Mouse (Mus musculus) G1E (cell line): Measurements from ENCODE around the gene Slc12a6. TPM values are rescaled to one million over a fixed set of nuclear protein-coding genes. Genes with fewer than 3 reads are reported as not detected.

Experiments
- ATAC-seq: 2 replicates; pipeline ENCODE4 v1.8.0; 2016; ENCODE audit warnings: mild to moderate bottlenecking; ENCODE audit not compliant: insufficient number of reproducible peaks, poor library complexity, low FRiP score, severe bottlenecking; ENCODE audit errors: extremely low read depth
- DNase-seq: peaks from one replicate; pipeline ENCODE4 v3.0.0; 2012; ENCODE audit warnings: low spot score
- H3K27me3 ChIP-seq: 2 replicates; pipeline ENCODE4 v1.6.1; 2012; ENCODE audit warnings: mild to moderate bottlenecking, low read length, inconsistent platforms; ENCODE audit not compliant: insufficient read depth
- H3K36me3 ChIP-seq: replicated peaks from 2 replicates; pipeline ENCODE3; 2012; ENCODE audit warnings: mild to moderate bottlenecking, inconsistent platforms
- H3K4me1 ChIP-seq: 2 replicates; pipeline ENCODE4 v1.6.1; 2012; ENCODE audit warnings: low read depth, low read length, inconsistent platforms, mixed read lengths; ENCODE audit not compliant: insufficient read depth
- H3K4me3 ChIP-seq: 2 replicates; pipeline ENCODE4 v1.5.1; 2012; ENCODE audit warnings: low read depth, mild to moderate bottlenecking, inconsistent platforms, low read length, moderate library complexity, mixed read lengths
- H3K9me3 ChIP-seq: replicated peaks from 2 replicates; pipeline ENCODE4 v1.6.1; 2012; ENCODE audit warnings: inconsistent platforms
- CTCF ChIP-seq: IDR thresholded peaks from 2 replicates; pipeline ENCODE4 v1.5.1; 2012; ENCODE audit warnings: low read depth, low read length, inconsistent platforms, mixed read lengths
- GATA1 ChIP-seq: IDR thresholded peaks from 2 replicates; pipeline ENCODE4 v1.6.1; 2012; ENCODE audit warnings: borderline replicate concordance, low read length, inconsistent platforms, mixed read lengths
- GATA2 ChIP-seq: IDR thresholded peaks from 2 replicates; pipeline ENCODE4 v1.6.1; 2012; ENCODE audit warnings: low read depth, low read length, inconsistent platforms, borderline replicate concordance
- POLR2AphosphoS5 ChIP-seq: IDR thresholded peaks from 2 replicates; pipeline ENCODE4 v1.6.1; 2012; ENCODE audit warnings: low read depth, low read length, inconsistent platforms; ENCODE audit not compliant: insufficient replicate concordance
- TAL1 ChIP-seq: conservative IDR thresholded peaks from 2 replicates; pipeline ENCODE4 v1.6.1; 2012; ENCODE audit warnings: low read depth, low read length, inconsistent platforms, mixed read lengths
- polyA plus RNA-seq: library from polyadenylated mRNA; stranded (reverse); fragments of >175 nt; gene quantifications from 2 replicates; pipeline ENCODE4 v1.2.3, GENCODE M21; 2012
- total RNA-seq, 2 experiments: library from RNA; stranded (forward) in 1 of 2; stranded (reverse) in 1 of 2; fragments of 200-1000 nt in 1 of 2; fragments of >200 nt in 1 of 2; fragmentation: Nextera tagmentation in 1 of 2; gene quantifications; 2 replicates each; pipeline ENCODE4 v1.2.3; 2014 to 2017

Slc12a6 gene
- total and polyA plus RNA-seq, 3 experiments, result 4.2 to 55.9 (median 50.5) TPM

DNA sequence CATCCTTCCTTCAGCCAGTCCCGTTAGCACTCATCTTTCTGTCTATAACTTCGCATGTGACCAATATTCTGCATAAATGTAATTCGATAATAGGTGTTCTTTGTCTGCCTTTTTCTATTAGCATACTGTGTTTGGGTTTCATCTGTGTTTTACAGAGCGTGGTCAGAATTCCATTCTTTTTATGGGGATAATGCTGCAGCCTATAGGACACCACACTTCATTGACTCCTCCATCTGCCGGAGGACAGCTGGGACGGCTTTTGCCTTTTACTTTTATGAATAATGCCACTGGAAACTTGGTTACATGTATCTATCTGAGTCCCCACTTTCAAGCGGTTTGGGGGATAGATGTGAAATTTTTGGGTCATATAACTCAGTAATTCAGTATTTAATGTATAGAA is 50.0 kb downstream of the Slc12a6 start:
- no peak for TF ChIP-seq CTCF
- no peak for TF ChIP-seq POLR2AphosphoS5
- TF ChIP-seq TAL1, result no peak
- TF ChIP-seq GATA1, result no peak
- no peak for TF ChIP-seq GATA2

DNA sequence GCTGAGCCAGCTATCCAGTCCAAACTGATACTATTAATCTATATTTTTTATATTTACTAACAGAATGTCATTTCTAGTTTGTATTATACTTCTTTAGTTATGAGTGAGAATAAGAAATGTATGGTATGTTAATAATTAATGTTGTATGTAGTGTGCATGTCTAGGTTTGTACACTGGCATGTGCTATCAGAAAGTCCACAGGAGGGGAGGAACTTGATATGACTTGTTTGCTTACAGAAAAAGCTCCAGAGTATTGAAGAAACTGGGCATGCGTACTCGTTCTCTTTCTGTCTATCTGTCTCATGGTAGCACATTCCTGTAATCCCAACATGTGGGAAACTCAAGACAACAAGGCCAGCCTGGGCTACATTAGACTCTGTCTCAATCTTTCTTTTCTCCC is 52.6 kb downstream of the Slc12a6 start:
- ATAC-seq, result no peak

More for the DNA sequence above, 50.0 kb downstream of the Slc12a6 start:
- Histone ChIP-seq H3K27me3 (no peaks in the 10 kb centered on the region), H3K4me1 (no peaks in the 10 kb centered on the region), H3K36me3 (peaks cover 2% of the 10 kb centered on the region), H3K4me3 (no peak overlapping the region), H3K9me3 (no peaks in the 10 kb centered on the region)
- ATAC-seq, result no peak
- no peak for DNase-seq

GRCm38 (mm10) chr2:112318905-112319304 is 53.3 kb downstream of the Slc12a6 start:
- no peaks in the 10 kb centered on the region for H3K9me3 ChIP-seq
- no peak for DNase-seq
- no peak for TF ChIP-seq POLR2AphosphoS5
- TF ChIP-seq CTCF, result no peak
- no peak for TF ChIP-seq GATA1
- no peak for TF ChIP-seq TAL1
- no peak for TF ChIP-seq GATA2
- H3K27me3 ChIP-seq, result no peaks in the 10 kb centered on the region
- no peak for ATAC-seq
- H3K4me1 ChIP-seq, result no peaks in the 10 kb centered on the region
- peaks cover 2% of the 10 kb centered on the region for H3K36me3 ChIP-seq
- no peak overlapping the region for H3K4me3 ChIP-seq

More for the DNA sequence above, 52.6 kb downstream of the Slc12a6 start:
- H3K4me1 ChIP-seq, result no peaks in the 10 kb centered on the region
- no peaks in the 10 kb centered on the region for H3K27me3 ChIP-seq
- H3K36me3 ChIP-seq, result peaks cover 2% of the 10 kb centered on the region
- no peak overlapping the region for H3K4me3 ChIP-seq
- no peak for DNase-seq
- H3K9me3 ChIP-seq, result no peaks in the 10 kb centered on the region
- TF ChIP-seq GATA1 (no peak), POLR2AphosphoS5 (no peak), GATA2 (no peak), CTCF (no peak), TAL1 (no peak)

DNA sequence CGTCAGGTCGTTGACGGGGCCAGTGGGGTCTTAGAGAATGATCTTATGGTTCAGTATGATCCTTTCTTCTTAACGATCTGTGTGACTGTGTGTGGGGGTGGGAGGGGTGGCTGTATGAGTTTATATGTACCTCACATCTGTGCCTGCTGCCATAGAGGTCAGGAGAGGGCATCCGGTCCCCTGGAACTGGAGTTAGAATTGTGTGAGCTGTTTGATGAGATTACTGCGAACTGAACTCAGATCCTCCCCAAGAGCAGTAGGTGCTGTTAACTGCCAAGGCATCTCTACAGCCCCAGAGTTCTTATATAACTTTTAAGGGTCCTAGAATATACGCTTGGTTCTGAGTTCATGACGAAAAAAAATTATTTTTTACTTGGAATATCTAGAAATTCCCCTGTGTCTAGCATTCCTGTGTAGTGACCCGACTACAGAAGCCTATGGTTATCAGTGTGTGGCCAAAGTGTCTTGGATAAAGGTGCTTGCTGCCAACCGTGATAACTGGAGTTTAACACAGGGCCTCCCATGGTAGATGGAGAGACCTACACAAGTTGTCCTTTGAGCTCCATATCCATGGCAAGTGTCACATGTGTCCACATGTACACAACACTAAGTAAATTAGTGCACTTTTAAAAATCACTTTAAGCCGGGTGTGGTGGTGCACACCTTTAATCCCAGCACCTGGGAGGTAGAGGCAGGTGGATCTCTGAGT is 62.6 kb downstream of the Slc12a6 start:
- peaks cover 5% of the 10 kb centered on the region; the same call in 1 of the 2 replicates for H3K4me1 ChIP-seq
- H3K27me3 ChIP-seq, result no peaks in the 10 kb centered on the region
- no peak overlapping the region for H3K4me3 ChIP-seq
- DNase-seq, result no peak
- H3K9me3 ChIP-seq, result no peaks in the 10 kb centered on the region
- no peak for ATAC-seq
- TF ChIP-seq POLR2AphosphoS5 (no peak), CTCF (no peak), GATA1 (no peak)
- peaks cover 2% of the 10 kb centered on the region for H3K36me3 ChIP-seq

DNA sequence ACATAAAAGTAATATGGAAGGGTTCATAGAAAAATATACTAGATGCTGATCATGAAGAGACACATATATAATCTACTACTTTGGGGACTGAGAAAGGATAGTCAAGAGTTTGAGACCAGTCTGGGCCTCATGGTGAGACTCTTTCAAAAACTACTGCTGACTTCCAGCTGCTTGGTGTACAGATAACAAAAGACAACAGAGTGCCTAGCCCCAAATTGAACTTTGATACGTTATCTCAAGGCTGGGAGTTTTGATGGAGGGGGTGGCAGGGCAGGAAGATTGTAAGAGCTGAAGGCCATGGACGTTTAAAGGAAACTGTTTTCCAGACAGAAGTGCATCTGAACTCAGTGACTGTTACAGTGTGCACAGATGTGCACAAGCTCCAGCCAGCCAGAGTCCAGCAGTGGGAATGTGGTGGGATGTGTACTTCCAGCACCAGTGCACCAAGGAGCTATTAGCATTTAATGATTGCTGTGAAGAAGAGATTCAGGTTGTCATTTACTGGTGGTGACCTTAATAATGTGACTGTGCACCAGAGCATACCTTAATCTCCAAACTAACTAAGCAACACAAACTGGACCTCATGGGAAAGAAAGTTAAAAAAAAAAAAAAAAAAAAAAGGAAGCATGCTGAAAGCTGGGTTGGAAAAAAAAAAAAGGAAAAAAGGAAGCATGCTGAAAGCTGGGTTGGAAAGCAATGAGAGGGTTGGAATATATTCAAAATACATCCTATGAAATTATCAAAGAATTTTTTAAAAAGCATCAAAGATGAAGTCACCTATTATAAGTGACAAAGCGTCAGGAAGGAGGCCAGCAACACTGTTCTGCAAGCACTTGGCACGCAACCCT is 66.7 kb downstream of the Slc12a6 start:
- no peaks in the 10 kb centered on the region for H3K9me3 ChIP-seq
- no peak overlapping the region for H3K4me3 ChIP-seq
- DNase-seq (no peak), ATAC-seq (no peak)
- peaks cover 25% of the 10 kb centered on the region for H3K36me3 ChIP-seq
- peaks cover 5% of the 10 kb centered on the region; the same call in 1 of the 2 replicates for H3K4me1 ChIP-seq
- no peaks in the 10 kb centered on the region for H3K27me3 ChIP-seq
- TF ChIP-seq GATA2, result no peak
- TF ChIP-seq TAL1, result no peak
- no peak for TF ChIP-seq GATA1
- TF ChIP-seq POLR2AphosphoS5, result no peak
- TF ChIP-seq CTCF, result no peak

DNA sequence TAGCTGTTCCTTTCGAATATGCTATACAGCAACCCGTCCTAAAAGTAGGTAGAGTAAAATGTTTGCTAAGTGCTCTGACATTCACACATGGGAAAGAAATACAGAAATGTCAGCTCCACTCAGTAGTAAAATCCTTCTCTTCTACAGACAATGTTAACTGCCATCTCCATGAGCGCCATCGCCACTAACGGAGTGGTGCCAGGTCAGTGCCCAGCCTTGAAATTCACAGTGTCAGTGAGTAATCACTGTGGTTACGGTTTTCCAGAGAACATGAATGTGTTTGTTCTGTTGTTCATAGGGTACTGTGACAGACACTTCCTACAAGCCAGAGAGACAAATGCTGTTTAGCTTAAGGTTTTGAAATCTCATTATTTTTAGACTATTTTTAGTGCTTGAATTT is 71.6 kb downstream of the Slc12a6 start:
- Histone ChIP-seq H3K36me3 (peaks cover 37% of the 10 kb centered on the region), H3K9me3 (no peaks in the 10 kb centered on the region), H3K4me1 (peaks cover 2% of the 10 kb centered on the region; the same call in 1 of the 2 replicates), H3K4me3 (no peak overlapping the region), H3K27me3 (no peaks in the 10 kb centered on the region)
- DNase-seq (no peak), ATAC-seq (no peak)
- TF ChIP-seq POLR2AphosphoS5 (no peak), CTCF (no peak), GATA1 (no peak), GATA2 (no peak), TAL1 (no peak)
